Mouse (Mus musculus): Measurements from ENCODE around the gene Pik3r4. TPM values are rescaled to one million over a fixed set of nuclear protein-coding genes. Genes with fewer than 3 reads are reported as not detected.
"Not testable (repeated sequence)": the region's sequence is repeated elsewhere in the genome, so short reads cannot be mapped to it uniquely, and the experiment has no call there.

Gene Pik3r4
- 17.7 and 26.6 TPM in 2 replicates for polyA plus RNA-seq (2012; rRNA removed)

DNA sequence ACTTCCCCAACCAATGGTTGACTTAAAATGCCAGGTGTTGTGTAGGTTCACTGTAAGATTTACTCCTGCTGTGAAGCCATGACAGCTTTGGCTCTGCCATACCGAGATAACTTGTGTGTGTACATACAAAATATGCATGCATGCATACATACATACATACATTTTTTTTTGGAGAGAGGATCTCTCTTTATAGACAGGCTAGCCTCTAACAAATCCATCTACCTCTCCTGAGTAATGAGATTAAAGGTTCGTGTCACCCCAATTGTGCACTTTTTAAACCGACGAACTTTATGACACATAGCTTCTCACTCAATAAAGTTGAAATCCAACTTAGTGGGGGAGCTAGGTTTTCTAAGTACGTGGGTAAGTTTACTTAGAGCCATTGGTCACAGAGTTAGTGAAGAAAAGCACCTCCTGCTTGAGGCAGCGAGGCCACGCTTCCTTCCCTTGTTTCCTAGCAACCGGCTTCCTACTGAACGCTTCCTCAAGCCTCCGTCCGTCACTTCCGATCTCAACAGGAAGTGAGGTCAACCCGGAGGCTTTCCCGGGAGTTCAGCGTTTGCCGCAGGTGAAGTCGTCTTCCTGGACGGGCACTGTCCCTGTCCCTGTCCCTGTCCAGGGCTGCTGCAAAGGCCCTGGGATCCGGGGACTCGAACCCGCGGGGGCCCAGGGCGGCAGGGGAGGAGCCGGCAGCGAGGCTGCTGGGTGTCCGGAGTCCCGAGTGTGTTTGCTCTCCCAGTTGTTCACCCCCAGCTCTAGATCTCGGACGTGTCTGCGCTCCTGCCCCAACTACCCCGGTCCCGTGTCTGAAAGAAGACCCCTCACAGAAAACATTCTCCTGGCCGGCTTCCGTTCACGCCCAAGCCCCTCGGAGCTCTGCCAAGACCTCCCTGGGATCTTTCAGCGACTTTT lies at the start of gene Pik3r4:
Pik3r4 (plus strand) TSS at position 519 of the 912 bp plus-strand sequence.
- peak; percentile 31 for DNase-seq (ENCODE audit: low read depth)

DNA sequence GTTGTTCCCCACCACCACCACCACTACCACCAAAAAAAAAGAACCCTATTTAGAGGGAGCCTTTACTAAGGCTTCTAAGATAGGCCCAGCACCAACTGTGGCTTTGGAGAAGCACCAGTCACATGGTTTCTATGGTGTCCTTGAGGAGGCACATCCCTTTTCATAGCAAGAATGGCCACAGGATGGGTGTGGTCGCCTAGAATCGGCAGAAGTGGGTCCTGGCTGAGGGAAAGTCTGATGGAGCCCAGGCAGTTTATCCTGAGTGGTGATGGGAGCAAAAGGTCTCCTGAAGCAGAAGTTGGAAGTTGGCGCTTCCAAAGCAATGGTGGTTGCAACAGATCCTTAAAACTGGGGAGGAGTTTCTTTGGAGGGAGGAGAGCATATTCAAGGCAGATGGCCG lies 43.9 kb upstream of the Pik3r4 start:
- no peak for DNase-seq (ENCODE audit: low read depth)

DNA sequence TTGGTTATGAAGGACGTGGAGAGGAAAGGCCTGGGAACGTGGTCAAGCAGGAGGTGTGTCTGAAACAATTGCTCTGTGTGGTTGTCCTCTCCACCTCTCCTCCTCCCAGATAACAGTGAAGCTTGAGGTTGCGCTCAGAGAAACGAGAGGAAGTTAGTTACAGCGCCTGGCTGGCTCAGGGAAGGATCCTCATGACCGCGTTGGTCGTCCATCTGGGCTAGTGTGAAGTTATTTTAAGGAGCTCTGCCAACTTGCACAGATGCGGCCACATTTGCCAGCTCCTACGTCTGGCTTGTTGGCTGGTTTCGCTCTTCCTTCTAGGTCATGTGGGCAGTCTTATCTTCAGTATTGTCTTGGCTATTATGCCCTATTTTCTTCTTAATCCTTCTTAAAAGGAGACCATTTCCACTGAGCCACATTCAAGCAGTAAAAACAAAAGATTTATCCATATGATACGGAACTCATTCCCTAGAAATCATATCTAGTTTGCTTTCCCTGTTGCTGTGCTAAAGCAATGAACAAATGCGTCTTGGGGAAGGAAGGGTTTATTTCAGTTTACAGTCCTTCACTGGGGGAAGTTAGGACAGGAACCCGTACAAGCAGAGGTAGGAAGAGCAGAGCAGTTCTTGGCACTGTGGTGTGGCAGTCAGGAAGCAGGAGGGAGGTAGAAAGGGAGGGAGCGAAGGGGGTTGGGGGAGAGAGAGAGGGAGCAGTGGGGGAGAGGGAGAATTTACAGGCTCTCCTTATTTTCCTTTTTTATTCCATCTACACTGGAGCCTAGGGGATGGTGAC lies 30.6 kb upstream of the Pik3r4 start:
- no peak for DNase-seq (ENCODE audit: low read depth)

GRCm38 (mm10) chr9:105612919-105613318 lies 29.9 kb upstream of the Pik3r4 start:
- DNase-seq (ENCODE audit: low read depth) = peak; percentile 94

GRCm38 (mm10) chr9:105615952-105616351 lies 26.8 kb upstream of the Pik3r4 start:
- DNase-seq (ENCODE audit: low read depth) = peak; percentile 59

GRCm38 (mm10) chr9:105617274-105617673 lies 25.5 kb upstream of the Pik3r4 start:
- DNase-seq (ENCODE audit: low read depth) = not testable (repeated sequence)

DNA sequence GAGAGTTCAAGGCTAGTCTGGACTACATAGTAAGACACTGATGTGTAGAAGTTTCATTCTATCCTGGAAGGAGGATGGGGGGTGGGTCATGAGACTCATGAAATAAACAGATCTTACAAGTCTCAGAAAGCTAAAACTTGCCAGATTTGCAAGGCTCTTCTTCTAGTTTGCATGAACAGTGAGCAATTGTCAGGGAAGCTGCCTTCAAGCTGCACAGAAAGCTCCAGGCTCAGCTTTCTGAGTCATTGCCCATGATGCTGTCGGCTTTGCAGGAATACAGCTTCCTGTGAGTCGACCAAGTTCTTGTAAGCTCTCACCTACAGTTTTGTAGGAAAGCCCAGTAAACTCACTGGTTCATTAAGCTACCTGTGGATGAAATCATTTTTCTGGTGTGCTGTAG lies 8.8 kb upstream of the Pik3r4 start:
- no peak for DNase-seq (ENCODE audit: low read depth)

DNA sequence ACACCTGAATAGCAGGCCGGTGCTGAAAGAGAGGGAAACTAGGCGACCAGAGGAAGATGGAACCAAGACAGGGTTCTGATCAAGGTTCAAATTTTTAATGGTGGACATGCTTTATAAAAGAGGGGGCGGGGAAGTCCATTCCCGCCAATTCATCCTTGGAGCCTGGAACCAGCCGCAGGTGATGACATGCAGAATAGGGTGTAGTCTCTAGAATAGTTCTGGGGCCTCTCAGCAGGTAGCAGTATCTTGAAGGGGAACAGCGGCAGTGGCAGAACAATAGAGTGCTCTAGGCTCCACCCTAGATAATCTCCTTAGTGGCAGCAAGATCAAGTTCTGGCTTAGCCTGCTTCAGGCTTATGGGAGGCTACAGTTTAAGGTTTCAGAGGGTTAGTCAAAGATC lies 1.4 kb upstream of the Pik3r4 start:
- DNase-seq (ENCODE audit: low read depth) = not testable (repeated sequence)

DNA sequence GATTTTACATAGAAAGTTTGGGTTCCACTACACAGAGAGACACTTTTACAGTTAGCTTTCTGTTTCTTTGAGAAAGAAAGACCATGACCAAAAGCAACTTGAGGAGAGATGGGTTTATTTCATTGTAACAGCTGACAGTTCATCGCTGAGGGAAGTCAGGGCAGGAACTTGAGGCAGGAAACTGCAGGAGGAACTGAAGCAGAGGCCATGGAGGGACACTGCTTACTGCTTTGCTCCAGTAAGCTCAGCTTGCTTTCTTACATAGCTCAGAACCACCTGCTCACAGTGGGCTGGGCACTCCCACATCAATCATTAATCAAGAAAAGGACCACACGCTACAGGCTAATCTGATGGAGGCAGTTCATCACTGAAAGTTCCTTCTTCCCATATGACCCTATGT lies 13.4 kb downstream of the Pik3r4 start:
- no peak for DNase-seq (ENCODE audit: low read depth)

- DNase-seq (ENCODE audit: low read depth) = no peak
These were observed 15.4 kb downstream of the Pik3r4 start for GRCm38 (mm10) chr9:105658216-105658615.

GRCm38 (mm10) chr9:105659877-105660276 lies 17.1 kb downstream of the Pik3r4 start:
- no peak for DNase-seq (ENCODE audit: low read depth)

- no peak for DNase-seq (ENCODE audit: low read depth)
These were observed 22.5 kb downstream of the Pik3r4 start for GRCm38 (mm10) chr9:105665269-105665668.

DNA sequence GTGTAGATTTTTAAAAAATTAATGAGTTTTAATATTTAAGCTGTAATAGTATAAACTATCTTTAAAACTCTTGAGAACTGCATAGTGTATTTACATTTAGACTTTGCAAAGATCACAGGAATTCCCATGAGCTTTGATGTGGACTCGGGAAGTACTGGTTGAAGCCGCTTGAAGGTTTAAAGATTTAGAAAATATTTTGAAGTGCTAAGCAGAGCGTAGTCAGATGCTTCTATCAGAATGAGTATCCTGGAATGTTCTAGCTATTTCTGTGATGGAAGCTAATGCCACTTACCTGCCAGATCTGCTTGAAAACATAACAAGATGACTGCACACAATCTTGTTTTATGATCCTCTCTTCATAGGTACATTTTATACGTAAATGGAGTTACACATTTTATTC lies 28.1 kb downstream of the Pik3r4 start:
- no peak for DNase-seq (ENCODE audit: low read depth)

- DNase-seq (ENCODE audit: low read depth) = no peak
These were observed 29.3 kb downstream of the Pik3r4 start for GRCm38 (mm10) chr9:105672032-105672431.

DNA sequence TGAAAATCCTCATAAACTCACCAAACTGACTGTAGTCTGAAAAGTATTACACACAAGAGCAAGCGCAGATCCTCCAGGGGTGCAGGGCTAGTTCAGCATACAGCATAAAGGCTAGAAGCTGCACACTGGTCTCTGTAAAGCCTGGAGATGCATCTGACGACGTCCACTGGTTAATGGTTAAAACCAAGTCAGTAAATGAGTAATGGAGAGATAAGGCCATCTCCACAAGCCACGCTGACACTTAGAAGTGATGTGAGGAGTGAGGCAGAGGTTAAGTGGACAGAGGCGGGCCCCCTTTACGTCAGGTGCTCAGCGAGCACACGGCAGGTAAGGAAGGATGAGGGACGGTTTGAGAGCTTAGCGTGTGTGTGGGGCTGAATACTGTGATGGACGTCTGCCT lies 33.2 kb downstream of the Pik3r4 start:
- no peak for DNase-seq (ENCODE audit: low read depth)

GRCm38 (mm10) chr9:105681386-105681785 lies 38.6 kb downstream of the Pik3r4 start:
- DNase-seq (ENCODE audit: low read depth) = no peak

GRCm38 (mm10) chr9:105684549-105685165 lies 41.9 kb downstream of the Pik3r4 start:
- DNase-seq (ENCODE audit: low read depth) = no peak

DNA sequence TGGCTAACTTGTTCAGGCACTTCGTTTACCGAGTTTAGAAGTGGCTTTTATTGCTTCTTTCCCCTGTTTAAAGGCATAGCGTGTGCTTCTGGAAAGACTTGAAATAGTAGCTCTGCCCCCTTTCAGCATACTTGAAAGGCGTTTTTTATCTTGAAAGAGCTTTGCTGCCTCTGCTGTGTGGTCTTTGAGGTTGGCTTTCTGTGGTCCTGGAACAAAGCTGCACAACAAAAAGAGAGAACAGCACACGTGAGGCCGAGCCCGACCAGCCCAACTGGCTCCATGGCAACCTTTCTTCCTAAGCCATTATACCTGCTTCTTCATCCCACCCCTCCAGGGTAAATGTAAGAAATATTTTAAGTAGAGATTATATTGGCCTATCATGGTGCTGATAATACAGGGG lies 46.7 kb downstream of the Pik3r4 start:
- no peak for DNase-seq (ENCODE audit: low read depth)

GRCm38 (mm10) chr9:105692472-105692871 lies 49.7 kb downstream of the Pik3r4 start:
- no peak for DNase-seq (ENCODE audit: low read depth)

DNA sequence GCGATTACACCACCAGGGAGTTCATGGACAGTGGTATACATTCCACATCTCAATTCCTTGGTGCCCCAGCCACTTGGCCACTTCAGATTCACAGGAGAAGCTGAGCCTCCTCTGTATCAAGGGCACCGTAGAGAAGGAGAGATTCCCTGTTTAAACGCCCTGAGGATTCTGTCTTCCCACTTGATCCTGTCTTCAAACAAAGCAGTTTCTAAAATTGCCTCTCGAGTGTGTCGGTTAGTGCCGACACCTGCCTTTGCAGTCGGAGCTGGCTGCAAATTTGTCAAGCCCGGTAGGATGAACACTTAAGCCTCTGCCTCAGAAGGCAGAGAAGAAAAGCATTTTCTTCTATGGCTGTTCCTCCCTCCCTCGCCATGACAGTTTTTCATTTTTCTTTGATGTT lies 50.3 kb downstream of the Pik3r4 start:
- no peak for DNase-seq (ENCODE audit: low read depth)

GRCm38 (mm10) chr9:105693854-105694253 lies 51.1 kb downstream of the Pik3r4 start:
- no peak for DNase-seq (ENCODE audit: low read depth)

DNA sequence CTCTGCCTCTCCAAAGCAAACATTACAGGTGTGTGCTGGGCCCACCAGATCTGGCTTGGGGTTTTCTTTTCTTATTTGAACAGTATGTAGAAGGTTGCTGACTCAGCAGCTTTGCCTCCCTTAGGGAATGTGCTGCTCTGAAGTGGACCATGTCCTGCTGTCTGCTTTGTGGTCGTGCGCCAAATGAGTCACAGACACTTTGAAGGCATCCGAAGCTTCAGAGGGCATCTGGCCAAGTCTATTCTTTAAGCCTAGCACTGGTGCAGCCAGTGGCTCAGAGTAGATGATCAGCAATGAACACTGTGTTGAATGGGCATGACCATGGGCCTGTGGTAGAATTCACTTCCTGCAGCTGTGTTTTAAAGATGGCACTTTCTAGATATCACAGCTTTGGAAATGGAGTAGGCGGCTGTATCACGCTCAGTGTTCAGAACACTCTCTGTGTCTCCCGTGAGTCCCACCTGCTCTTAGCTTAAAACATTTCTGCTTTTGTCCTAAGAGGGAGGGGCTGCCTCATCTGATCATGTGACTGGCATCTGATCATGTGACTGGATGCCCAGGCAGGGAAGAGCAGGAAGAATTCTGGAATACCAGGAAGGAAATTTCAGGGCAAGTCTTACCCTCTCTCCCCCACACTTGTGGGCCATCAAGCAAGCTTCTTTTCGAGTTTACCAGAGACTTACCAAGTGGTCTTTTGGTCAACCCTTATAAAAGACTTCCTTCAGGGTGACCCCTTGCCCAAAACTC lies 54.2 kb downstream of the Pik3r4 start:
- no peak for DNase-seq (ENCODE audit: low read depth)

All from gonadal fat pad, adult 2 months (tissue).